Mouse (Mus musculus) bone marrow macrophage, adult 2 months (primary cell): ENCODE data around the gene Pde4d. TPM values are rescaled to one million over a fixed set of nuclear protein-coding genes. Genes with fewer than 3 reads are reported as not detected.

Experiments used
- H3K27ac ChIP-seq: 2 replicates; pipeline ENCODE4 v1.5.1; 2012; ENCODE audit warnings: low read depth, low read length; ENCODE audit not compliant: insufficient read depth
- H3K4me1 ChIP-seq: 2 replicates; pipeline ENCODE4 v1.6.1; 2012; ENCODE audit warnings: low read length; ENCODE audit not compliant: control insufficient read depth, insufficient read depth
- H3K4me3 ChIP-seq: 2 replicates; pipeline ENCODE4 v1.5.1; 2012; ENCODE audit warnings: mild to moderate bottlenecking, low read length, moderate library complexity; ENCODE audit not compliant: insufficient read depth
- CTCF ChIP-seq: IDR thresholded peaks from 2 replicates; pipeline ENCODE4 v1.5.1; 2012; ENCODE audit warnings: low read depth, mild to moderate bottlenecking, low read length, moderate library complexity
- POLR2A ChIP-seq: IDR thresholded peaks from 2 replicates; pipeline ENCODE4 v1.6.1; 2012; ENCODE audit warnings: mild to moderate bottlenecking, low read depth, low read length, borderline replicate concordance
- polyA plus RNA-seq: library from polyadenylated mRNA; stranded (reverse); fragments of >200 nt; gene quantifications from 2 replicates; pipeline ENCODE4 v1.2.4, GENCODE M21; 2012; ENCODE audit not compliant: missing spikeins, insufficient read depth, insufficient read length

Gene Pde4d
- polyA plus RNA-seq, 1 experiment: 1.8 TPM

GRCm38 (mm10) chr13:108909193-108909592 lies 459.4 kb downstream of the Pde4d start:
- TF ChIP-seq POLR2A: no peak
- no peak for TF ChIP-seq CTCF
- H3K27ac ChIP-seq: no peak overlapping the region

GRCm38 (mm10) chr13:108914626-108915025 lies 464.9 kb downstream of the Pde4d start:
- Histone ChIP-seq H3K27ac (no peak overlapping the region), H3K4me1 (no peaks in the 10 kb centered on the region), H3K4me3 (no peak overlapping the region)
- no peak for TF ChIP-seq CTCF
- TF ChIP-seq POLR2A: no peak

More at GRCm38 (mm10) chr13:108909193-108909592, 459.4 kb downstream of the Pde4d start:
- Histone ChIP-seq H3K4me3 (no peak overlapping the region), H3K4me1 (no peaks in the 10 kb centered on the region)

GRCm38 (mm10) chr13:108921146-108921545 lies 471.4 kb downstream of the Pde4d start:
- Histone ChIP-seq H3K27ac (no peak overlapping the region), H3K4me1 (no peaks in the 10 kb centered on the region), H3K4me3 (no peak overlapping the region)
- TF ChIP-seq CTCF (no peak), POLR2A (no peak)

- no peak for TF ChIP-seq CTCF
- no peak for TF ChIP-seq POLR2A
- Histone ChIP-seq H3K4me1 (0 out of 2 replicates have a peak, but pooled peaks cover 3% of the 10 kb centered on the region), H3K4me3 (no peak overlapping the region), H3K27ac (no peak overlapping the region)
Observed at GRCm38 (mm10) chr13:108934854-108935253, 485.1 kb downstream of the Pde4d start.

DNA sequence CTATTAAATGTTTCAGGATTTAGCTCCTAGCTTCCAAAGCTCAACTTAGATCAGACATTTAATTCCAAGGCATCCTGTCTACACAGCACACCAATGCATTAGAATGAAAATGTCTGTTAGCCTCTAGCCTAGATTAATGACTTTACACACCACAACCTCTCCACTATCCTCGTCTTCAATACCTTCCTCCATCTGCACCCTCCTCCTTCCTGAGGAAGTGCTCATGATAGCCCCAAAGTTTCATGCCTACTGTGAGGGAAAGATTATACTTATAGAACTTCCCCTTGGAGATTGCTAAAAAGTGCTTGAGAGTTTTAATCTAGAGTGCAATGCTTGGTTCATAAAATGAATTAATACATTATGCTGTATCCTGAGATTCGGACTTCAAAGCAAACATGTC lies 487.5 kb downstream of the Pde4d start:
- TF ChIP-seq CTCF (no peak), POLR2A (no peak)
- Histone ChIP-seq H3K27ac (no peak overlapping the region), H3K4me1 (0 out of 2 replicates have a peak, but pooled peaks cover 2% of the 10 kb centered on the region), H3K4me3 (no peak overlapping the region)

DNA sequence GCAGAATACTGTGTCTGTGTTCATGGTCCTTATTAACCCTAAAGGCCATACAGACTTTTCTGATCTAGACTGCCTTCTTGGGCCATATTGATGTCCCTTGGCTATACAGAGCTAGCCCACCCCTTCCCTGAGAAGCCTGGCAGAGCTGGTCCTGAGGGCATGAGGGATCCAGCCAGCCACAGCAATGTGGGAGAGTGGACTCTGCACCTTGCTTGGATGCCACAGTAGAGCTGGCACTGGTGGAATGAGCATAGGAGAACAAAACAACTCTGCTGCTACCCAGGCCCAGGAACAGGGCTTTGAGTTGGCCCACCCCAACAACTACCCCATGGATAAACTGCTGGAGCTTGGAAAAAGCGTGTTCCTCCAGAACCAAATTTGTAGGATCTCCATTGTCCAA lies 503.2 kb downstream of the Pde4d start:
- Histone ChIP-seq H3K4me3 (no peak overlapping the region), H3K27ac (no peak overlapping the region), H3K4me1 (no peaks in the 10 kb centered on the region)
- no peak for TF ChIP-seq CTCF
- no peak for TF ChIP-seq POLR2A

GRCm38 (mm10) chr13:108956059-108956458 lies 506.3 kb downstream of the Pde4d start:
- no peak for TF ChIP-seq POLR2A
- H3K4me1 ChIP-seq: no peaks in the 10 kb centered on the region
- H3K27ac ChIP-seq: no peak overlapping the region
- no peak overlapping the region for H3K4me3 ChIP-seq

DNA sequence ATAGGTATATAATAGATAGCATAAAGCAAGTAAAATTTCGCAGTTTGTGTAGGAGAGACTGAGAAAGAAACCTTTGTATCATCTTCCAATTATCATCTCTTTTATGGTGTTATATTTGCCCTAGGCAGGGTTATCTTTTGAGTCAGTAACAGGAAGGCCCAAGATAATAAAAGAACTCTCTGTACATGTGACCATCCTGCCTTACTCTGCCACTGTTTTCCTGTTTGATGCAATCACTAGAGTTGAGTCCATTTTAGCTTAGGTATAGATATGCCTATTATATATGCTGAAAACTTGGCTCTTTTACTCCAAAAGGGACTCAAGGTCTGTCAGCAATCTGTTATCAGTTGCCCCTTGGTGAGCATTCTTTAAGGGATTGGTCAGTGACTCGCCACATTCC lies 514.3 kb downstream of the Pde4d start:
- Histone ChIP-seq H3K4me1 (no peaks in the 10 kb centered on the region), H3K27ac (no peak overlapping the region), H3K4me3 (no peak overlapping the region)
- no peak for TF ChIP-seq CTCF
- TF ChIP-seq POLR2A: no peak

DNA sequence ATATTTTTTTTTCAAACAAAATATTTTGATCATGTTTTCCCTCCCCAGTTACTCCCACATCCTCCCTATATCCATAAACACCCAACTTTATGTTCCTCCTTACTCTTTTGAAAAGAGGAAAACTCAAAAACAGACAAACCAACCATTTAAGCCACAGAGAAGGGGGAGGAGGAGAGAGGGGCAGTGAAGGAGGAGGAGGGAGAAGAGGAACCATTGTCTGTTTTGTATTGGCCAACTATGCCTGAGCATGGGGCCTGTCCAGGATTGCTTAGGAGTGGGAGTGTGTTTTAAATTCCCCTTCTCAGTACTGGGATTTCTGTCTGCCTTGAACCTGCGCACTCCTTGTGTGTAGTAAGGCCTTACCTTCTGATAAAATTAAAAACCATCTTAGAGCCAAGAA lies 531.4 kb downstream of the Pde4d start:
- no peaks in the 10 kb centered on the region for H3K4me1 ChIP-seq
- no peak overlapping the region for H3K27ac ChIP-seq
- no peak overlapping the region for H3K4me3 ChIP-seq
- TF ChIP-seq POLR2A (no peak), CTCF (no peak)

- no peak overlapping the region for H3K27ac ChIP-seq
- H3K4me3 ChIP-seq: no peak overlapping the region
- H3K4me1 ChIP-seq: 0 out of 2 replicates have a peak, but pooled peaks cover 2% of the 10 kb centered on the region
- TF ChIP-seq CTCF (no peak), POLR2A (no peak)
Observed at GRCm38 (mm10) chr13:108998739-108999138, 549.0 kb downstream of the Pde4d start.

DNA sequence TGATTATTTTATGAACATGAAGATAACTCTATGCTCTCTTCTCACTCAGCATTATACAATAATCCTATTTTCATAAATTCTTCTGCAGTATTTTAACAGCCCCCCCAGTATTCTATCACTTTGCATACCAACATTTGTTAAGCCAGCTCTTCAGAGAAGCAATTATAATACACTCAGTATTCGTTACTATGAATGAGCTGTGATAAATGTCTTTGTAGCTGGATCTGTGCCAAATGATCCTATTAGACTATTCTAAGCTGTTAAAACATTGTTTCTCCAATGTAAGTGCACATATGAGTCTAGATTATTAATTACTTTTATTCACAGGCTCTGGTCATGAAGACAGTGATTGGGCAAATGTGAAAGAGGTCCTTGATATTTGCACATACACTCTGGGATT lies 575.0 kb downstream of the Pde4d start:
- Histone ChIP-seq H3K4me3 (no peak overlapping the region), H3K27ac (no peak overlapping the region), H3K4me1 (no peaks in the 10 kb centered on the region)
- TF ChIP-seq POLR2A: no peak
- no peak for TF ChIP-seq CTCF
